In the genomic region with DNA sequence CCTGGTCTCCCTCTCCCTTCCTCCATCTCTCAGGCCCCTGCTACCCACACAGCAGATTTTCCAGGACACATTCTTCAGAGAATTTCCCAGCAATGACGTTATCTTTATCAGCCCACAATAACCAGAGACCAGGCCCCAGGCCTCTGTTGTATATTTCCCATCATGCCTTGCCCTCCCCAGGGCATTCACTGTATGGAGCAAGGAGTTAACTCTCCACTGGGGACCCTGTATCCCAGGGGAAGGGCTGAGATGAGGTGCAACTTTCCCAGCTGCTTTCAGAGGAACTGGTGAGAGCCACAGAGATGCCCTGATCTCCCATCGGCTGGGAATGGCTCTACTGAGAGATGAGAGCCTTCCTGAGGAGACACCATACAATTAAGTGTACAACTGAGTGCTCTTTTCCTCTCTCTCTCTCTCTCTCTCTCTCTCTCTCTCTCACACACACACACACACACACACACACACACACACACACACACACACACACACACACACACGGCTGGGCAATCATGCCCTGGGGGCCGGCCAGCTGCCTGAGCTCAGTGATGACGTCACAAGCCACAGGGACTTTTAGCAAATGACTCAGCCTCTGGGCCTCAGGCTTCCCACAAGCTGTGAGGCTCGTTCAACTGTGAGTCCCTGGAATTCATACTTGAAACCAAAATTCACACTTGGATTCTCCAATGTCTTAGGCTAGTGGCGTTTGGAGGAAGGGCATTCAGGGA, we compare ENCODE assay signal across 8 mouse cellular contexts. TPM values are rescaled to one million over a fixed set of nuclear protein-coding genes. Genes with fewer than 3 reads are reported as not detected.
DNase-seq lines count a peak whose midpoint lies in the region; ATAC-seq and TF ChIP-seq lines count a peak whose summit lies in the region.

No protein-coding gene starts in this region.

- no peak overlapping the region for H3K4me3 ChIP-seq in thymus, adult 2 months (ENCODE audit: control insufficient read depth, insufficient read depth, low read length)
- no peak overlapping the region for H3K4me3 ChIP-seq in hindbrain, postnatal 0 days (ENCODE audit: low read length)

- H3K27me3 ChIP-seq in thymus, adult 2 months (ENCODE audit: control insufficient read depth, insufficient read depth, low read length): no peaks in the 10 kb centered on the region
- no peaks in the 10 kb centered on the region for H3K27me3 ChIP-seq in hindbrain, postnatal 0 days (ENCODE audit: insufficient read depth, low read length)

- no peak for TF ChIP-seq CTCF in thymus, adult 2 months (IDR thresholded peaks at IDR 0.05; ENCODE audit: borderline replicate concordance, control insufficient read depth, extremely low read depth, insufficient read depth, low read length, poor library complexity)
- TF ChIP-seq CTCF in hindbrain, postnatal 0 days (IDR thresholded peaks at IDR 0.05; ENCODE audit: low read depth): no peak

- H3K27ac ChIP-seq in thymus, adult 2 months (ENCODE audit: control insufficient read depth, insufficient read depth, low read length): no peak overlapping the region; the same call in 1 of the 2 replicates
- 0 out of 2 replicates have a peak overlapping the region, but pooled peaks have one; percentile 7 for H3K27ac ChIP-seq in hindbrain, postnatal 0 days

- no peak for ATAC-seq in hindbrain, postnatal 0 days

- H3K4me1 ChIP-seq in thymus, adult 2 months (replicated peaks; ENCODE audit: control insufficient read depth, insufficient read depth, low read length): peaks cover 18% of the 10 kb centered on the region
- no peaks in the 10 kb centered on the region for H3K4me1 ChIP-seq in hindbrain, postnatal 0 days (ENCODE audit: insufficient read depth, low read length)

- no peak overlapping the region for H3K9ac ChIP-seq in hindbrain, postnatal 0 days (replicated peaks; ENCODE audit: low read length)

- no peaks in the 10 kb centered on the region for H3K9me3 ChIP-seq in hindbrain, postnatal 0 days (ENCODE audit: low read length)

- 20% methylated on average over 7 of the region's 7 CpGs for WGBS in thymus, adult 2 months
- WGBS in hindbrain, postnatal 0 days: 36% methylated on average over 7 of the region's 7 CpGs

- peak; percentile 49 for DNase-seq in embryo, embryonic 10 days (ENCODE audit: low spot score)
- DNase-seq in embryo, embryonic 9.5 days (ENCODE audit: extremely low spot score): no peak
- peak; percentile 24 for DNase-seq in thymus, postnatal 25 days
- no peak for DNase-seq in thymus, adult 2 months
- peak; percentile 84 for DNase-seq in fibroblast of lung, adult 2 months (ENCODE audit: low read depth)
- DNase-seq in hindbrain, postnatal 0 days (ENCODE audit: low spot score): peak; percentile 66
- peak; percentile 54 for DNase-seq in mesoderm, embryonic 11.5 days (ENCODE audit: low read depth, low spot score)
- DNase-seq in testis, postnatal 14 days (ENCODE audit: low spot score): no peak

- no peaks in the 10 kb centered on the region for H3K36me3 ChIP-seq in thymus, adult 2 months (ENCODE audit: control insufficient read depth, insufficient read depth, low read length)
- H3K36me3 ChIP-seq in hindbrain, postnatal 0 days (ENCODE audit: insufficient read depth, low read length): no peaks in the 10 kb centered on the region

- no peak for TF ChIP-seq POLR2A in thymus, adult 2 months (IDR thresholded peaks at IDR 0.05; ENCODE audit: control insufficient read depth, extremely low read depth, insufficient read depth, low read length, poor library complexity)

- no peak overlapping the region for H3K4me2 ChIP-seq in hindbrain, postnatal 0 days (ENCODE audit: low read depth, low read length)

RNA-seq across cellular contexts. Expression of a gene that starts 18.6 kb away (rescaled TPM):
- polyA plus RNA-seq in thymus, adult 2 months (2012; rRNA removed): 0.39 and 1.5 TPM in 2 replicates
- total RNA-seq in hindbrain, postnatal 0 days (2014; rRNA removed): 0.25 and 0.42 TPM in 2 replicates
- polyA plus RNA-seq in hindbrain, postnatal 0 days (2015; fragmentation: Nextera tagmentation; extraction: Ambion mirVana): 0.32 and 0.44 TPM in 2 replicates

RNA-seq across cellular contexts. Expression of a gene that starts 21.5 kb away (rescaled TPM):
- polyA plus RNA-seq in thymus, adult 2 months (2012; rRNA removed): 77.8 and 78.0 TPM in 2 replicates
- total RNA-seq in hindbrain, postnatal 0 days (2014; rRNA removed): 144 and 155 TPM in 2 replicates
- polyA plus RNA-seq in hindbrain, postnatal 0 days (2015; fragmentation: Nextera tagmentation; extraction: Ambion mirVana): 144 and 161 TPM in 2 replicates

RNA-seq across cellular contexts. Expression of a gene that starts 43.6 kb away (rescaled TPM):
- 188 and 195 TPM in 2 replicates for polyA plus RNA-seq in thymus, adult 2 months (2012; rRNA removed)
- total RNA-seq in hindbrain, postnatal 0 days (2014; rRNA removed): 95.4 and 114 TPM in 2 replicates
- polyA plus RNA-seq in hindbrain, postnatal 0 days (2015; fragmentation: Nextera tagmentation; extraction: Ambion mirVana): 3.7 and 5.3 TPM in 2 replicates

RNA-seq across cellular contexts. Expression of a gene that starts 44.1 kb away (rescaled TPM):
- 44.5 and 58.0 TPM in 2 replicates for polyA plus RNA-seq in thymus, adult 2 months (2012; rRNA removed)
- 75.1 and 79.9 TPM in 2 replicates for total RNA-seq in hindbrain, postnatal 0 days (2014; rRNA removed)
- 64.4 and 67.0 TPM in 2 replicates for polyA plus RNA-seq in hindbrain, postnatal 0 days (2015; fragmentation: Nextera tagmentation; extraction: Ambion mirVana)

RNA-seq across cellular contexts. Expression of a gene that starts 45.2 kb away (rescaled TPM):
- polyA plus RNA-seq in thymus, adult 2 months (2012; rRNA removed): 49.7 and 53.7 TPM in 2 replicates
- total RNA-seq in hindbrain, postnatal 0 days (2014; rRNA removed): 0.10 and 0.29 TPM in 2 replicates
- polyA plus RNA-seq in hindbrain, postnatal 0 days (2015; fragmentation: Nextera tagmentation; extraction: Ambion mirVana): 0.40 and 0.58 TPM in 2 replicates

Comparison
In these comparisons a context has a peak if more than half of its experiments do, and no peak if none do; other contexts are left out.
1. DNase-seq: peak in embryo, embryonic 10 days (single experiment), thymus, postnatal 25 days (single experiment), fibroblast of lung, adult 2 months (single experiment), hindbrain, postnatal 0 days (single experiment) and mesoderm, embryonic 11.5 days (single experiment); none in embryo, embryonic 9.5 days (single experiment), thymus, adult 2 months (single experiment) and testis, postnatal 14 days (single experiment).
2. RNA of a gene that starts 43.6 kb away (polyA plus RNA-seq): 188 to 195 TPM in thymus, adult 2 months; 3.7 to 5.3 TPM in hindbrain, postnatal 0 days; every median in the first group is over 10 times any median in the second.